Mouse (Mus musculus) layer of hippocampus, adult 2 months (tissue): ENCODE results near the gene Cemip. TPM values are rescaled to one million over a fixed set of nuclear protein-coding genes. Genes with fewer than 3 reads are reported as not detected.
"Not testable (repeated sequence)": the region's sequence is repeated elsewhere in the genome, so short reads cannot be mapped to it uniquely, and the experiment has no call there.

ENCODE experiments used
- DNase-seq, 2 experiments: peaks; one replicate each; pipeline ENCODE4 v3.0.0; 2022; ENCODE audit warnings: low spot score in 2 of 2
- H3K27ac ChIP-seq: fragments of 200-600 bp; 2 replicates; pipeline ENCODE4 v1.8.1; 2022
- H3K4me3 ChIP-seq: fragments of 200-600 bp; 2 replicates; pipeline ENCODE4 v1.8.1; 2022; ENCODE audit warnings: mild to moderate bottlenecking
- CTCF ChIP-seq: fragments of 200-600 bp; conservative IDR thresholded peaks from 2 replicates; pipeline ENCODE4 v1.8.1; 2022; ENCODE audit warnings: antibody characterized with exemption, mild to moderate bottlenecking, moderate library complexity
- long read RNA-seq, 2 experiments: library from polyadenylated mRNA; stranded (forward); transcript quantifications; one replicate each; pipeline ENCODE4 v2.0.0; 2021; ENCODE audit warnings: borderline mapping rate in 2 of 2
- total RNA-seq, 2 experiments: library from RNA; stranded (reverse); gene quantifications; 2 replicates each; pipeline ENCODE4 v1.2.3; 2021

The Cemip gene
- total RNA-seq = 10 to 100 TPM; 21.1 to 26.1 TPM
- long read RNA-seq, experiment 1, partial matches to known transcripts = 1 of 11 reads
- long read RNA-seq, experiment 1, other reads (novel, unspliced or antisense) = 10 of 11 reads
- long read RNA-seq, experiment 2, full-length matches to known transcripts = 1 of 5 reads
- long read RNA-seq, experiment 2, partial matches to known transcripts = 0 of 5 reads
- long read RNA-seq, experiment 2, other reads (novel, unspliced or antisense) = 4 of 5 reads

DNA sequence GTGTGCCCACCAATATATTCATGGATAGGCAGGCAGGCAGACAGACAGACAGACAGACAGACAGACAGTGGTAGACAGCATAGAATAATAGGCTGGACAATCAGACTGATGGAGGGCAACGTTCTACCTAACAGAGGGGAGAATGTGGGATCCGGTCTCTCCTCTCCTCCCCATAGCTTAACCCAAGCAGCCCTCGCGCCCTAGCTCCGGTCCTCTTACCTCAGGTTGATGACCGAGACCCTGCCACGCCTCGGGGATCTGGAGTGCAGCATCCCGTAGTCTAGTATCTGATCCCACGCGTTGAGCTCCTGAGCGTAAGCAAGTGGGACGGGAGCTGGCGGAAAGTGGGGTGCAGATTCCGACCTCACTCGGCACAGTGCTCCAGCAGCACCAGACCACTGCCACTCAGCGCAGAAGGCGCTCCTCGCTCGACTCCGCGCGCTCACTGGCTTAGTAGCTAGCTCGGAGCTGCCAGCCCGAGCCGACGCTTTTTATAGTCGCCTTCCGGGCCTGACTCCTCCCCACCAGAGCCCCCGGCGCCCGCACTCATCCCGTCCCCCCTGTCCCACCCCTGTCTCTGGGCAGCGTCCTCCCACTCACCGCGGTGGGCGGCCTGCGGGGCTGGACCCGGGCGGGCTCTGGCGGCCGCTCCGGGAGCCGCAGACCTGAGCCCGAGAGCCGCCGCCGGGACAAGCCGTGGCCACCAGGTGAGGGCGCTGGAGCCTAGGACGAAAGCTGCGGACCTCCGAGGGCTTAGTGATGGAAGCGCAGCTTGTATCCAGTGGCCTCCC lies at the start of gene Cemip:
TSS of gene Cemip (minus strand) at position 464 of the 791 bp plus-strand sequence.
- peak; percentile 95 for TF ChIP-seq CTCF
- peak within 1 kb of the TSS; percentile 72 for H3K4me3 ChIP-seq
- H3K27ac ChIP-seq = peak within 1 kb of the TSS; percentile 84
- peak; percentile 82 to 89 for DNase-seq

DNA sequence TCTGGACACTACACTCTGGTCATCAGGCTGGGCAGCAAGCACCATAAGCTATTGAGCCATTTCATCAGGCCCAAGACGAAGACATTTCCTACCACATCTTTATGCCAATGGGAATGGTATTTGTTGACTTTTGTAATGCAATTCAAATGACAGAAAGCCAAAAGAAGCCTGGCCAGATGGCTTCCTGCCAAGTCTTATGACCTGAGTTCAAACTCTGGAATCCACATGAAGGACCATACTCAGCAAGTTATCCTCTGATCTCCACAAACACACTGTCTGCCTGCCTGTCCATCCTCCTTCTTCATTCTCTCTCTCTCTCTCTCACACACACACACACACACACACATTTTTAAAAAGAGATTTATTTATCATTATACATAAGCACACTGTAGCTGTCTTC lies 46.4 kb upstream of the Cemip start:
- no peak for TF ChIP-seq CTCF
- no peak overlapping the region for H3K4me3 ChIP-seq
- DNase-seq = no peak
- H3K27ac ChIP-seq = no peak overlapping the region

DNA sequence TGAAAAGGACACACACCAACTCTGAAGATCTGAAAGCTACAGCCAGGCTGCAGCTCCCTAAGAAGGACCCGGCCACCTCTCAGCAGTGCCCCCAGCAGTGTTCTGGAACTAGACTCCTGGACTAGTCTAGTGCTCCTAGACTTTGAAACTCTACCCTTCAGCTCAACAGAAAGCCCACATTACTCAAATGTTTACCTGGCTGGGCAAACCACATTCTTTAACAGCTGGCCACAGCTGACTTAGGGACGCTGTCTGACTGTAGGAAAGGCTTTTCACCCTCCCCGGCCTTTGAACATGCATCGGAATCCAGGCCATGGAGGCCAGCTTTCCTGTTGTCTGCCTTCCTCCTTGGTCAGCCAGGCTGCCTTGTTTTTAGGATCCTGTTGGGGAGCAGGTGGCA lies 45.4 kb upstream of the Cemip start:
- DNase-seq = no peak
- H3K4me3 ChIP-seq = no peak overlapping the region
- no peak for TF ChIP-seq CTCF
- H3K27ac ChIP-seq = no peak overlapping the region

DNA sequence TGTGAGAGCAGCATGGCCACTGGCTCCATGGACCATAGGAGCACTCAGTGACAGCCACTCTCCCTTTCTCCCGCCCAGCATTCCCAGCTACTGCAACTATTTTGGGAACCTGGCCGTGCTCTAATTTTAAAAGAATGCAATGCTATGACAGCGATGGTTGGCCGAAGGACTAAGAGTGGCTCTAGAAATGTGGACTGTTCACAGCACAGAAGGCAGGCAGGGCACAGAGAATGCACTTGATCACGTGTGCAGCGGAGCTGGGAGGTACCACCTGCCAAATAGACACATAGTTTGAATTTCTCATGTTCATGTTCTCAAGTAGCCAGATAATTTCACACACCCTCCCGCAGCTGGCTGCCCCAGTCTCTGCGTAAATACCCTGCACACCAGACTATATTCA lies 42.4 kb upstream of the Cemip start:
- H3K27ac ChIP-seq = peak overlapping the region; percentile 43; the same call in 1 of the 2 replicates
- no peak for DNase-seq
- no peak overlapping the region for H3K4me3 ChIP-seq
- no peak for TF ChIP-seq CTCF

DNA sequence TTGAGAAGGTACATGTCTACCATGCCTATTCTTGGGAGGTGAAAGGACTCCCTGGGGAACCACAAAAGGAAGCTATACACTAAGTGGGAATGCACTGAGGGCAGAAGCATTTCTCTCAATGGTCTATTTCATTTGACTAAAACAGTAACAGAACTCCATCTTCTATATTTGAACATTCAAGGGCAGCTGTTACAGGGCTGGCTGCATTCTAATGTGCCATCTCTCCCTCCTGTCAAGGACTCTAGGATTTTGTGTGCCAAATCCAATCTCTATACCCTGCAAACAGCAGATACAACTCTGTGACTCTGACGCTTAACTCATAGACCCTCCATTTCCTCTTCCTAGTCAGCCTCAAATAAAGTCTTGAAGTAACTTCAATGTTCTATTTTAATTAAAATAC lies 39.4 kb upstream of the Cemip start:
- TF ChIP-seq CTCF = no peak
- no peak for DNase-seq
- Histone ChIP-seq H3K27ac (no peak overlapping the region), H3K4me3 (no peak overlapping the region)

DNA sequence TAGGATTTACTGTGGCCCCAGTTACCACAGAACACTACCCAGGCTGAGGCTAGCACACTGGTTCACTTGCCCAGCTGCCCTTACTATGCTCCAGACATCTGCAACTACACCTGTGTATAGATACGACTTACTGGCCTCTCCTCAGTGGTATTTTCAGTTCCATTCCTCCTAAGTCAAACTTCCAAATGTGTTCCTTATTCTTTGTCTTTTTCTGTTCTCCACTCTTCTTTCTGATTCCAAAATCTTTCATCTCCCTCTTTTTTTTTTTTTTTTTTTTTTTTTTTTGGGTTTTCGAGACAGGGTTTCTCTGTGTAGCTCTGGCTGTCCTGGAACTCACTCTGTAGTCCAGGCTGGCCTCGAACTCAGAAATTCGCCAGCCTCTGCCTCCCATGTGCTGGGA lies 37.3 kb upstream of the Cemip start:
- not testable (repeated sequence) for H3K4me3 ChIP-seq, H3K27ac ChIP-seq, DNase-seq

DNA sequence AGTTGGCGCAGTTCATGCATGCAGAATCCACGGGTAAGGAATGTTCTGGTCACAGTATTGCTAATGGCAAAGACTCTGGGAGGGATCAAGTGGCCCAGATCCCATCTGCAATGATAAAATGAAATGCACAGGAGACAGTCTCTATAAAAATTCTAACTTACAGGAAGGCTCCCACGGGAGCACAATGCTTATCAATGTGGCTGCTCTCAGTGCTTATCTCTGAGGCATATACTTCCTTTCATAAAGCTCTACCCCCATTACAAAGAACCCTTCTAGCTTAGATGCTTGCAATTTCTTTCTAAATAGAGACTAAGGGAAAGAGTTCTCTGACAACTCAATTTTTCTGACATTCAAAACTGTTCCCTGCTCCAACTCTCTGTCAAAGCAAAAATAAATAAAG lies 35.5 kb upstream of the Cemip start:
- no peak overlapping the region for H3K27ac ChIP-seq
- DNase-seq = no peak
- no peak for TF ChIP-seq CTCF
- no peak overlapping the region for H3K4me3 ChIP-seq

DNA sequence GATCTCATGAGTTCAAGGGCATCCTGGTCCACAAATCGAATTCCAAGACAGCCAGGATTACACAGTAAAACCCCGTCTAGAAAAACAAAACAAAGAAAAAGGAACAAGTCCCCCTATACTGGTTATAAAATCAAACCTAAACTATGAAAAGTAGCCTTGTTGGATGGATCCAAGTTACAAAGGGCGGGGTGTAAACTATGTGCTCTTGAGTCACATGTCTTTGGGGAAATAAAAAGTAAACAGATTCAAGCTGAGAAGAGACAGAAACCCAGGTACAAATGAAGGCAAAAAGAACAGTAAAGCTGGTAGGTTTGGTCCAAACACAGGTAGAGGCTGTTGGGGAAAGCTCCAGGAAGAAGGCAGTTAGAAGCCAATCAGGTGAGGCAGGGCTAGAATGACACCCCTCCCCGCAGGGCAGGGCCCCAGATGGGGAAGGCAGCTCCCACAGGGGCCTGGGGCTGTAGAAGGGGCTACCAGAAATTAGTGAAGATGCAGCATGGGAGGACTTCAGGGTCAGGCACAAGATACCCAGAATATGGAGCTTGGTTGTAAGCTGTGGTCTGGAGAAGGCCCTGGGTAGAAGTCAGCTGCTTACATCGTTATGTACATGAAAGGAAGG lies 33.9 kb upstream of the Cemip start:
- no peak overlapping the region for H3K4me3 ChIP-seq
- DNase-seq = no peak
- no peak for TF ChIP-seq CTCF
- no peak overlapping the region; the same call in 1 of the 2 replicates for H3K27ac ChIP-seq

DNA sequence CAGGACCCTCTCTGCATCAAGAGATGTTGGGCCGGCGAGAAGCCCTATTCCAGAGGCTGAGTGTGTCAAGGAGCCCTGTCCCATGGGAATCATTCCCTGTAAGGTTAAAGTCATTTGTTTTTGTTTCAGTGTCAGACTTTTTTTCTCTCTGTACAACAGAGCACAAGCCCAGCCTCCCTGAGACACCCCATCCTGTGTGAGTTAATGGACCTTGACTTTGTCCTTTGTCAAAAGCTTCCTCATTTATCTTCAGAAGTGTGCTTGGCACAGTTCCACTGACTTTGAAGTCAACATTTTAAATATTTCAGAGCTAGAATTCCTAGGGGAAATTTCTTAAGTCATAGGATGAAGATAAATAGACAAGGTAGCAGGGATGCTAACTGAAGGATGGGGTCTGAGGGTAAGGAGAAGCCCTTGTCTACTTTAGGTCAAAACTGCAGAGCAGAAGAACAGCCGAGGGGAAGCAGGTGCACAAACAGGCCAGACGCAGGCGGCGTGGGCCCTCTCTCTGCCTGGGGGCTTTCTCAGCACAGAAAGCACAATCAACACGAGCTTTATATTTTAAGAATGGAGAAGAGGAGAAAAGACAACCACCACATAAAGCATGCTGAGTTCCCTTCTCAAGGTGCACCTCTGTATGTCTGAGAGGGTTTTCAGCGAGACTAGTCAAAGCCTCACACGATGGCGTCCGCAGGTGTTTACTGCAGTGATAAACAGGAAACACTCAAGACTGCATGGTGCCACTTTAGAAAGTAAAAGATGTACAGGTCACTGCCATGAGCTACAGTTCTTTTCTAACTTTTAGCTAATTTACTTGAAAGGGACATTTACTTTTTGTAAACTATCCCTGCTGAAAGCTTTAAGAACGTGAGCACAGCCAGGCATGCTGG lies 33.2 kb upstream of the Cemip start:
- no peak overlapping the region; the same call in 1 of the 2 replicates for H3K27ac ChIP-seq
- no peak for TF ChIP-seq CTCF
- no peak overlapping the region for H3K4me3 ChIP-seq
- DNase-seq = no peak

DNA sequence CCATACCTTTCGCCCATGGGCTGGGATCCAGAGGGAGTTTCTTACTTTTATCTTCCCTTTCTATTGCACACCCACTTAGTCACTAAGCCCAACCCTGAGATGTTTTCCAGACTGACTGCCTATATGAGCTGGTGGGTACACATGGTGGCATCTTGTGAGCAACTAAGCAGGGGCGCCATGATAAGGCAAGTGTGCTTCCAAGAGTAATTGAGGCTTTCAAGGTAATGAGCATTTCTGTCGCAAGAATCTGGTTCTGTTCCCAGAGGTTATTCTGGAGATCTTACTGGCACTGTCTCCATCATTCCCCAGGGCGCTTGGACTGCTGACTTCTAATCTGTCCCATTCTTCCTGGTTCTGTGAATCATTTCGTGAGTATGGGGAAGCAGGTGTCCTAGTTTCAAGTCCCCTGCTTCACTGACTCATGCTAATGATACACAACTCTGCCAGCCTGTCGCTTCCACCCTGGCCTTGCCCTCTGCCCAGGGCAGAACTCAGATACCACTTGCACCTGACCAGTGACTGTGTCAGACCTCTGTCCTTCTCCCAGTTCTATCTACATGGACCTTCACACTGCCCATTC lies 31.3 kb upstream of the Cemip start:
- TF ChIP-seq CTCF = no peak
- DNase-seq = no peak
- no peak overlapping the region for H3K27ac ChIP-seq
- no peak overlapping the region for H3K4me3 ChIP-seq

DNA sequence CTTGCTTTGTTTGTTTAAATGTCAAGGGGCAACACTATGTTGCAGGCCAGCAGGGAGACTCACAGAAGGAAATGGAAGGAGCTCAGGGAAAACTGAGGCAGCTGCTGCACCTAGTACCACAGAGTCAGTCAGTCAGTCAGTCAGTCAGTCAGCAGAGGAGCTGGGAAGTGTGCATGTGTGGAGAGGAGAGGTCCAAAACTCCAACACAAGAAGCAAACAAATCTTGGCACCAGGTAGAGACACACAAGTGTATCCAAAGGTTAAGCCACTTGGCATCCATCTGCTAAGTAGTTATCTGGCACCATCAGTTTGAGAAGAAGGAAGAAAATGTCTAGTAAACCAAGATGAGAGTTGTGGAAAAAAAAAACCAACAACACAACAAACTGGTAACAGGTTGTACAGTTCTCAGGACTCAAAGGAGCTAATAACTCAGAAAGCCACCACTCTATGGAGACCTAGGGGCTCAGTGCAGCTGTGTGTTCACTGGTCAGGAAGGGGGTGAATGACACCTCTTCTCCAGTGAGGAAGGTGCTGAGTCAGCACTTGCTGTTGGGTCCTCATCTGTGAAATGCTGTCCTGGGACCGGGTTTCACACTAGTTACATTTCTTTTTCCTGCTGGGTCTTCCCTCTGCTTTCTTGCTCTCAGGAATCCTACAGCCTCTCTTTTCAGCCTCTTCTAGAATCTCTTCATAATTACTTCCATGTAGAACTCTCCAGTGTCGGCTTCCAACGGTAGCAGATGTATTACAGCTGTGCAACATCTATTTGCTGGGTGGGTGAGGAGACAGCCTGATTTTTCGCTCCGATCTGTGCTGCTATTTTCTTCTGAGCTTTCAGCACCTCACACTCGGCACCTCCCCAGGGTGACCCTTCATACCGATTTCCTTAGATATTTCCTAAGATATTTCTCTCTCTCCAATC lies 30.6 kb upstream of the Cemip start:
- TF ChIP-seq CTCF = no peak
- no peak for DNase-seq
- H3K4me3 ChIP-seq = no peak overlapping the region
- no peak overlapping the region for H3K27ac ChIP-seq
